Mouse (Mus musculus): ENCODE results near the gene Rprd2.

The Rprd2 gene

DNA sequence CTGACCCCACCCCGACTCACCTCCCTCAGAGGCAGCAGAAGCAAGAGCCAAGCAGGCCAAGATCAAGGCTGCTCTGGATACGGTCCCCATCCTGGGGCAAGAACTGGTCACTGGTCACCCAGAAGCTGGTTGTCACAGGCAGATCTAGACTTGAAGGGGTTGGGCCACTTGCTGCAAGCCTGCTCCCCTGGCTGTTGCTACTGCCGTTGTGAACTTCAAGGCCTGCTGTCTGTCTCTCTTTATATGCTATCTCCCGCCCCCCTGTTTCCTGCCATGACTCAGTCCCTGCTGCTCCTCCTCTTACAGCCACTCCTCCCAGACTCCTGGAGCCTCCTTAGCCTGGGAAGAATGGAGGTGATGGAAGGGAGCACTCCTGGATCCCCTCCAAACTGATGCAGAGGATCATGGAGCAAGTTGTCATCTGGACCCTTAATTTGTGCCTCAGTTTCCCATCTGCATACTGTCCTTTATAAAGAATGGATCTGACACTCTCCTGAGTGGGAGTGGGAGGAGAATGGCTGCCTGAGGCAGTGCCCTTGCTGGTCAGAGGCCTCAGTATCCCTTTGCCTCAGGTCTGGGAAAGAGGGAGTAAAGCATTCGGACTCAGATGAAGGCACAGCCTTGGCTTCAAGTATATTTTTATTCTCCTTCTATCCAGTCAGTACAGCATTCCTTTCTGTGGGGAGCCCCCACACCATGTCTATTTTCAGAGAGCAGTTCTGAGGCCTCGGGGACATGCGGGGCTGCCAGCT lies 79.1 kb downstream of the Rprd2 start, which contains the start of gene Ecm1:
Ecm1 (minus strand) TSS at position 217 of the 752 bp plus-strand sequence.
- DNase-seq (ENCODE audit: low spot score in 2 of 2) = peak; percentile 13 to 18

DNA sequence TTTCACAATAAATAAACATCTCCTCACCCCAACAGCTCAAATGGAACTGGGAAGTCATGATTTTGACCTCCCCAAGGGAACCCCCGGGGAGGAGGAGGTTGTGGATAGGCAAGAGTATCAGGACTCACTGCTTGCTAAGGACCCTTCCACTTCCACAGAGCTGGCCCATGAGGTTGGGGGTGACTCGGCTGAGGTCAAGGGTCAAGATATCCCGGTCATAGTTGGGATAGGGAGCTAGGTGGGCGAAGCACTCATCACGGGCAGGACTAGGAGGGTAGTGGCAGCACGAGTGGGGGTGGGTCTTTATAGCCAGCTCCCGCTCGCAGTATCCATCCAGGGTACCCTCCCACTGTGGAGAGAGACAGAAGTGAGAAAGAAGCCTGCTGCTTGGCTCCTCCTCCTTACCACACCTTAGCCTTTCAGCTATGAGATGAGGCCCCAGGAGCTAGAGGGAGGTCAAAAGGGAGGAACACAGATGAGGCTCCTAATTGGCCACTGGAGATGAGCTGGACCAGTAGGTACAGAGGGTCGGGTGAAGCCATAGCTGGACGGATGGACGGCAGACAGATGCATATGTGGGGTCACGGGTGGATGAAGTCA lies 83.5 kb downstream of the Rprd2 start:
- DNase-seq (ENCODE audit: low spot score in 2 of 2) = no peak

DNA sequence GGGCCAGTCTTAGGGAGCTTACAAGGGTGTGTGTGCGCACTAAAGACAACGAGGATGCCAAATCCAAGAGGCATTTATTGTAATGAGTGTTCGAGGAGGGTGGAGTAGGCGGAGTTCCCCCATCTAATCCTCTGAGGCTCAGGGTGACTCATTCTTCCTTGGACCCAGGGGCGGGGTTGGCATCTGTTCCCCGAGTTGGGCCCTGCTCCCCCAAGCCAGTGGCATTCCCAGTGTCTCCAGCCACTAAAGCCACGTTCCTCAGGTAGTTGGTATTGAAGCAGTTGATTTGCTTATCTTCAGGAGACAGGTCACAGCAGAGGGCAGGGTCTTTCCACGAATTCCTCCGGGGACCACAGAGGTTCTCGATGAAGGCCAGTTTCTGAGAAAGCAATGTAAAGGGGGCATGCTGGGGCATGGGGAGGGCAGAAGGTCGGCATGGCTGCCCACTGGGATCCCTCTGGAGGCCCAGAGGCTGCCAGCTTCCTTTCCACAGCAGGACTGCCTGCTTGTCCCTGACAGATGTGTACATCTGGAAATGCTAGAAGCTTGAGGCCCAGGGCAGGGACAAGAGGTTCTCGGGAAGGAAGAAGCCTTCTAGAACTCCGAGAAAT lies 84.5 kb downstream of the Rprd2 start:
- no peak for DNase-seq (ENCODE audit: low spot score in 2 of 2)

DNA sequence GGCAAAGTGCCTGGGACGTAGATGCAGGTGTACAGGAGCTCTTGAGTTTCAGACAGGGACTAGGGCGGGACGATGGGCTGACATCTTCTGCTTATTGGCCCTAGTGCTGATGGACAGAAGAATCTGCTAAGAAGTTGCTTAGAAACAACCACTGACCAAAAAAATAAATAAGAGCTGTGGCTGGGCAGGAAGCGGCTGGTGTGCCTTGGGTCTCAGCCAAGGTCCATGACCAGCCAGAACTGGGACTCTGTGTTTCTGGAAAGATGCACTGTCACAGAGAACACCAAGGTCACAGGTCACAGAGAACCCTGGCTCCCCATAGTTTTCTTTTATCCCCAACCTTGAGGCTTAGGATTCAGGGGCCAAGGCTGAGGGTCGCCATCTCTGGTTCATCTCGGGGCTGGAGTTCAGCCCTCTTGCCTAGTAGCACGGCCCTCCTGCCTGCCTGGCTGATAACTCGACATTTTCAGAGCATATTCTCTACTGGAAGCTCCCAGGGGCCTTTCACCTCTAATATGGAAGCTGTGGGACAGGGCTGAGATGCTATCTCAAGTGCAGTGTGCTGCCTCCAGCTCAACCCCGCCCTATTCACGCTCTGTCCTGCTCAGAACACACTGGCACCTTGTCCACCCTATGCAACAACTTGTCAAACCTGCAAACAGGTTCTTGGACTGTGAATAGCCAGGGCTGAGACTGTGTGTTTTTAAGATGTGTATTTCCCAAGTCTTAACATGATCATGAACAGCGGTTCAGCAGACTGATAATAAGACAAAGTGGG lies 85.7 kb downstream of the Rprd2 start:
- no peak for DNase-seq (ENCODE audit: low spot score in 2 of 2)

DNA sequence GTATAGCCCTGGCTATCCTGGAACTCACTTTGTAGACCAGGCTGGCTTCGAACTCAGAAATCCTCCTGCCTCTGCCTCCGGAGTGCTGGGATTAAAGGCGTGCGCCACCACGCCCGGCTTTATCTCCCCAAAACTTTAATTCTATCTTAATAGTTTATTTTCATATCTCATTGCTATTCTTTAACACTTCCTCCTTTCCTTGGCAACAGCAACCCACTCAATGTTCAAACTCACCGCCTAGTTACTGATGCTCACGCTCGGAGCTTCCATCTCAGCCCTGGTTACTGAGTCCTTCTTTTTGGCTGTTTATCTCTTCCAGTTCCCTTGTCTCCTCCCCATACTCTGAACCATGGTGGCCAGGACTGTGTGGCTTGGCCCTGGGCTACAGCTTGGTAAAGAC lies 86.4 kb downstream of the Rprd2 start:
- no peak for DNase-seq (ENCODE audit: low spot score in 2 of 2)

DNA sequence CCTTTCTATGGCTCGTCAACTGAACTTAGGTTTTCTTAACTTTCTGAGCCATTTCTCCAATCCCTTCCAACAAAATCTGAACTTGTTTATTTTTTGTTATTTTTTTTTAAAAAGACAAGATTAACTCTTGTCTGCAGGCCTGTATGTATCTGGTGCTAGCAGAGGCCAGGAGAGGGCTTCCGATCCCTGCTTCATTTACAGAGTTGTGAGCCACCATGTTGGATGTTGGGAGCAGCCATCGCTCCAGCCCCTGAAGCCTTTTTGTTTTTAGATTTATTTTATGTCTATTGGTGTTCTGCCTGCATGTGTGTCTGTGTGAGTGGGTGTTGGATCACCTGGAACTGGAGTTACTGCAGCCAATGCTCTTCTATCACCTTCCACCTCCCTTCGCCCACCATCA lies 86.9 kb downstream of the Rprd2 start:
- DNase-seq (ENCODE audit: low spot score in 2 of 2) = no peak

DNA sequence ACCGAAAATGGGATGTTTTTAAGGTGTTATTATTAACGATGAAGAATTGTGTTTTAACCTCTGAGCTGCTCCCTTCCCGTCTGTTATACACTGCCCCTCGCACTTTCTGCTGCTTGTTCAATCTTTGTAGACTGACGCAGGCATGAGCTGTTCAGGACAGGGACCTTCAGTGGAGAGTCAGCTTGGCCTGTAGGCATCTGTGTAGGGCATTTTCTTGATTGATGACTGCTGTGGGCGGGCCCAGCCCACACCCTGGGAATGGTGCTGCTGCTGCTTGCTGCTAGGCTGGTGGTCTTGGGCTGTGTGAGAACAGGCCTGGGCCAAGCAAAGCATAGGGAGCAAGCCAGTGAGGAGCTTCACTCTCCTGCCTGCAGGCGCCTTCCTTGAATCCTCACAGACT lies 88.2 kb downstream of the Rprd2 start:
- no peak for DNase-seq (ENCODE audit: low spot score in 2 of 2)

DNA sequence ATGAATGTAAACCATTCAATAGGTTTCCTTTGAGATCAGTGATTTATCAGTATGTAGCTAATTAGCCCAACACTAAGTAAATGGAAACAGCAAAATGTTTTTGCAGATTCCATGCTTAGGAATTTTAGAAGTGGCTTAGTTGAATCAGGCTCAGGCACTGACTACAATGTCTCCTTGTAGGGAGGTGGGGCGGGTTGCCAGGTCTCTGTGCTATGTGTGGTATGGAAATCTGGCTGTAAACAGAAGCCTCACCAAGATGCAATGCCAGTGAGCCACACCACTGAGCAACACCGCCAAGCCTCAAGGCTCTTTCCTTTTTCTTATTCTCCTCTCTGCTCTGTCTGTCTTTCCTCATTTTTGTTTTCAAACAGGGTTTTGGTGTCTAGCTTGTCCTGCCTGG lies 89.8 kb downstream of the Rprd2 start:
- DNase-seq (ENCODE audit: low spot score in 2 of 2) = no peak

DNA sequence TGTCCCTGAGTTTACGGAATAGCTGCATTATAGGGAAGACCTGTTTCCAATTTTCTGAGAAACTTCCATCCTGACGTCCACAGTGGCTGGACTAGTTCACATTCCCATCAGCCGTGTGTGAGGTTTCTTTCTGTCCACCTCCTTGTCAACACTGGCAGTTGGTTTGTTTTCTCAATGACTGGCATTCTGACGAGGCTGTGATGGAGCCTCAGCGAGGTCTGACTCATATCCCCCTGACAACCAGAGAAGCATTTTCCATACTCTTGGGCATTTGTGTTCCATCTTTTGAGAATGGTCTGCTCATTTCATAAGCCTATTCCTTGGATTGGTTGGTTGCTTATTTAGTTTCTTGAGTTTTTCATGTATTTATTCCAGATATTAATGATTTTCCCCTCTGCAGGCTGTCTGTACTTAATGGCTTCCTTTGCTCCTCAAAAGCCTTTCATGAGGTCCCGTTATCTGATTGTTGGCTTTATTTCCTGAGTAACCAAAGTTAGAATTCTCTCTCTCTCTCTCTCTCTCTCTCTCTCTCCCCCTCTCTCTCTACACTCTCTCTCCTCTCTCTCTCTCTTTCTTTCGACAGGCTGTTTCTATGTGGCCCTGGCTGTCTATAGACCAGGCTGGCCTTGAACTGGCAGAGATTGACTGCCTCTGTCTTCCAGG lies 91.8 kb downstream of the Rprd2 start:
- DNase-seq (ENCODE audit: low spot score in 2 of 2) = no peak

DNA sequence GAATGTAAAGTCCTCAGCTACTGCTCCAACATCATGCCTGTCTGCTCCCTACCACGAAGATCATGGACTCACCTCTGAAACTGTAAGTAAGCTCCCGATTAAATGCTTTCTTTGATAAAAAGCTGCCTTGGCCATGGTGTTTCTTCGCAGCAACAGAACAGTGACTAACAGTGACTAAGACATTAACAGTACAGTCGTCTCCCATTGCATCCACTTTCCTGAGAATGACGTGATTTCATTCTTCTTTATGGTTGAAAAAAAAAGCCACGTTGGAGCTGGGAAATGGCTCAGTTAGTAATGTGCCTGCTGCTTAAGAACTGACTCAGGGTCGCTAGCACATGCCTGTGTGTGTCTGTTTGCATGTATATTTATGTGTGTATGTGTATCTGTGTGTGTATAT lies 92.8 kb downstream of the Rprd2 start:
- no peak for DNase-seq (ENCODE audit: low spot score in 2 of 2)

DNA sequence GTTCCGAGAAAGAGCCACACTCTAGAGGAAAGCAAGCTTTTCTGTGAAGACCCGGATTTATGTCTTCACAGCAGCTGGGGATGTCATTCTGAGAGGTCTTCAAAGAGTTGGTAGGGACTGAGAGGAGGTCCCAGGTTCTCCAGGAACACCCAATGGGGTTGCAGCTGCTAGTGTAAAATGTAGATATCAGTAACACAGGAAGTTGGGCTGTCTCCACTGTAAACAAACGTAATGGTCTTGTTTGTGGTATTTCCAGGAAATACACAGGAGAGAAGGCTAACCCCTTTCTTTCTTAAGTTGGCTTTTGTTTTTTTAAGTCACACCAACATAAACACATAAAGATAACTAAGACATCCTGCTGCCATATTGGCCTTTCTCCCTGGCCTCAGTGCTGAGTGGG lies 96.3 kb downstream of the Rprd2 start:
- DNase-seq (ENCODE audit: low spot score in 2 of 2) = no peak

DNA sequence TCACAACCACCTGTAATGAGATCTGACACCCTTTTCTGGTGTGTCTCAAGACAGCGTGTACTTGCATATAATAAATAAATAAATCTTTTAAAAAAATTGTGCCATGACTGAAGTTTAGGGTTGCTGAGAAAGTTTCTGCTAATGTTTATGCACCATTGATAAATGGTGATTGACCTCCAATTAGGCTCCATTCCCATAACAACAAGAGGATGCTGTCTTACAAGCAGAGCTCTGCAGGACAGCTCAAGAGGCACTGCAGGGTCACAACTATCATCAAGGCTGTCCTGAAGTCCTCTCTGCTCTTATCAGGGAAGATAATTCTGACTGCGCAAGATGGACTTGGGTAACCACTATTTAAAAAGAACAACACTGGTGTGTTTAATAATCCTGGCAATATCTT lies 100.5 kb downstream of the Rprd2 start:
- DNase-seq (ENCODE audit: low spot score in 2 of 2) = no peak

DNA sequence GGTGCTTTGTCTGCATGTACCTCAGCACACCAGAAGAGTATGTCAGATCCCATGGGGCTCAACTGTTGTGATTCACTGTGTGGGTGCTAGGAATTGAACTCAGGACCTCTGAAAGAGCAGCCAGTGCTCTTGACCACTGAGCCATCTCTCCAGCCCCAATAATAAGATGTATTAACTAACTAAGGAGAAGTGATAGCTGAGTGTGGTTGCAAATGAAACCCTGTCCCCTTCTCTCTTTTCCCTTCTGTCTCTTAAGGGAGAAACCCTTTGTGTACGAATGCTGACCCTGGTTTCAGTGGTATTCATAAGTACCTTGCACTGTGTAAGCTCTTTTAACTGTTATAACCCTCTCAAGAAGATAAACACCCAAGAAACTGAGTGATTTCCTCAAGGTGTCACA lies 102.6 kb downstream of the Rprd2 start:
- DNase-seq (ENCODE audit: low spot score in 2 of 2) = no peak
